Mouse (Mus musculus) embryonic facial prominence, embryonic 15.5 days (tissue): ENCODE measurements at regions not wholly inside any gene's neighbourhood (a gene's known extent, or its start where the extent isn't known, plus 50 kb on each side); places are given as distances from the start of the nearest gene placed in this dataset.

Experiments used
- ATAC-seq: fragments of 200-750 bp; cut with Nextera tagmentation; 2 replicates; pipeline ENCODE4 v1.8.0; 2017; ENCODE audit warnings: low read depth, moderate TSS enrichment; ENCODE audit not compliant: insufficient number of reproducible peaks, low FRiP score, low TSS enrichment
- H3K27ac ChIP-seq: fragments of 300-500 bp; sonication (generic); replicated peaks from 2 replicates; pipeline ENCODE4 v1.5.1; 2015; ENCODE audit warnings: mild to moderate bottlenecking, inconsistent platforms
- H3K27me3 ChIP-seq: fragments of 300-500 bp; sonication (generic); 2 replicates; pipeline ENCODE4 v1.6.1; 2015; ENCODE audit warnings: inconsistent platforms
- H3K36me3 ChIP-seq: fragments of 300-500 bp; sonication (generic); 2 replicates; pipeline ENCODE4 v1.6.1; 2015; ENCODE audit warnings: mild to moderate bottlenecking, inconsistent platforms
- H3K4me1 ChIP-seq: fragments of 300-500 bp; sonication (generic); 2 replicates; pipeline ENCODE4 v1.6.1; 2015; ENCODE audit warnings: inconsistent platforms
- H3K4me2 ChIP-seq: fragments of 300-500 bp; sonication (generic); replicated peaks from 2 replicates; pipeline ENCODE4 v1.6.1; 2015; ENCODE audit warnings: mild to moderate bottlenecking, inconsistent platforms
- H3K4me3 ChIP-seq: fragments of 300-500 bp; sonication (generic); replicated peaks from 2 replicates; pipeline ENCODE4 v1.5.1; 2015; ENCODE audit warnings: mild to moderate bottlenecking, inconsistent platforms
- H3K9ac ChIP-seq: fragments of 300-500 bp; sonication (generic); 2 replicates; pipeline ENCODE4 v1.6.1; 2015; ENCODE audit warnings: inconsistent platforms
- H3K9me3 ChIP-seq: fragments of 300-500 bp; sonication (generic); replicated peaks from 2 replicates; pipeline ENCODE4 v1.6.1; 2016; ENCODE audit warnings: inconsistent platforms
- WGBS: fragments of 180-500 bp; shearing (Covaris S2); methylation state at CpG from one replicate; pipeline ENCODE4 v1.1.7; 2015; 5-methylcytosine and 5-hydroxymethylcytosine counted together

DNA sequence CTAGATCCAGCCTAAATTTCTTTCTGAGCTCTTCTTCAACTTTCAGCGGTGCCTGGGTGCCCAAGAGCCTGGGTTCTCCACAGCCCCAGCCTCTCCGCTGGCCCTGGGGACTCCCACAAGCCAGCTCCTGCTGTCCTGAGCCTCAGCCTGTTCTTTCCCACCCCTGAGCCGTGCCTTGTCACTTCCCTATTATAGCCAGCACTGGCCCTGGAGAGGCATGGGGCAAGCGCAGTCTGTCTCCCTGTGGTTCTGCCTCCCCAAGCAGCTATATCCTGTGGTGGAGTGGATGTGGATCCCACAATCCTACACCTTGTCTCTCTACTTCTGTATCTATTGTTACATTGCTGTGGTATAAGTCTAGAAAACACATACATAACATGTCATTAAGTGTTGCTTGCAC lies 128.6 kb upstream of the Hgf start:
- H3K4me3 ChIP-seq = no peak overlapping the region
- no peaks in the 10 kb centered on the region for H3K27me3 ChIP-seq
- H3K36me3 ChIP-seq = no peaks in the 10 kb centered on the region
- H3K9ac ChIP-seq = no peak overlapping the region
- 77% methylated on average over 4 of the region's 4 CpGs for WGBS
- H3K4me2 ChIP-seq = no peak overlapping the region
- no peak overlapping the region for H3K27ac ChIP-seq
- no peak for ATAC-seq
- no peaks in the 10 kb centered on the region for H3K4me1 ChIP-seq
- H3K9me3 ChIP-seq = no peaks in the 10 kb centered on the region

- Histone ChIP-seq H3K4me1 (no peaks in the 10 kb centered on the region), H3K27me3 (no peaks in the 10 kb centered on the region), H3K9ac (no peak overlapping the region), H3K9me3 (no peaks in the 10 kb centered on the region), H3K36me3 (no peaks in the 10 kb centered on the region), H3K4me3 (no peak overlapping the region), H3K4me2 (no peak overlapping the region), H3K27ac (no peak overlapping the region)
- no peak for ATAC-seq
- 46% methylated on average over 8 of the region's 8 CpGs for WGBS
Observed at GRCm38 (mm10) chr5:16425302-16425701, 128.0 kb upstream of the Hgf start.

DNA sequence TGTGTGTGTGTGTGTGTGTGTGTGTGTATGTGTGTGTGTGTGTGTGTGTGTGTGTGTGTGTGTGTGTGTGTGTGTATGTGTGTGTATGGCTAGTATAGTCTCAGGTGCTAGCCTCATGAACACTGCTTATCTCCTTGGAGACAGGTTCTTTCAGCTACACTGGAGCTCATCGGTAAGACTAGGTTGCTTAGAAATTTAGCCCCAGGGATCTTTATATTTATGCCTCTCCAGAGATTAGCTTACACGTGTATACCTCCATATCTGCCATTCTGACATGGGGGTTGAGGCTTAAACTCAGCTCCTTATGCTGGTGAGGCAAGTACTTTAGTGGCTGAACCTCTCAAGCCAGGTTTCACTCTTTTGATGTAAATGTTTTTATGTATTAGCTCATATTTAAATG lies 127.0 kb upstream of the Hgf start:
- H3K9me3 ChIP-seq = no peaks in the 10 kb centered on the region
- H3K9ac ChIP-seq = no peak overlapping the region
- H3K4me3 ChIP-seq = no peak overlapping the region
- H3K36me3 ChIP-seq = no peaks in the 10 kb centered on the region
- peak; percentile 65; the same call in 1 of the 2 replicates for ATAC-seq
- H3K4me2 ChIP-seq = no peak overlapping the region
- H3K27me3 ChIP-seq = no peaks in the 10 kb centered on the region
- no peak overlapping the region for H3K27ac ChIP-seq
- whole genome bisulfite sequencing = 38% methylated on average over 2 of the region's 2 CpGs
- H3K4me1 ChIP-seq = no peaks in the 10 kb centered on the region

DNA sequence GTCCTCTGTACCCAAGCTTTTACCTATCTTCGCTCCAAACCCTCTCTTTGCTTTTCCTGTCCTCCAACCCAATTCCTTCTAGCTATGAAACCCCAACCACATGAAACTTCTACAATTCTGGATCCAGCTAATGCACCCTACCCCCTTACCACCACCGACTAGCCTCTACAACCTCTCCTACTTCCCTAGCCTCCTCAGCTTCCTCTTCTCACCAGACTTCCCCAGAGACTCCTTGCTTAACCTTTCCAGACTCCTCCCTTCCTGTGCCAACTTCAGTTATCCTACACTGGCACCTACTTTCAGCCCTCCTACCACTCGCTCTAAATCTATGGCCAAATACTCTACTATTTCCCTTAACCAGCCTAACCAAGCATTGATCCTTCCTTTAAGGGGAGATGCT lies 118.7 kb upstream of the Hgf start:
- no peak for ATAC-seq
- H3K27ac ChIP-seq = no peak overlapping the region
- 86% methylated on average over 3 of the region's 3 CpGs for WGBS

DNA sequence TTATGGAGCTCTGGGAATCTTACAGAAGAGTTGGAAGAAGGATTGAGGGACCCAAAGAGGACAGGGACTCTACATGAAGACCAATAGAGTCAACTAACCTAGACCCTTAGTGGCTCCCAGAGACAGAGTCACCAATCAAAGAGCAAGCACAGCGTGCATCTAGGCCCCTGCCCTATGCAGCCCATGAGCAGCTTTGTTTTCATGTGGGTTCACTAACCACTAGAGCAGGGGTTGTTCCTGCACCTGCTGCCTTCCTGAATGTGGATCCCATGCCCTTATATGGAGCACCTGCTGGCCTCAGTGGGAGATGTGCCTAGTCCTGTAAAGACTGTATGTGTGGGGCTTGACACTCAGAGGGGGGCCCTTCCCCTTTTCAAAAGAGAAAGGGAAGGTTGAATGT lies 108.2 kb upstream of the Hgf start:
- H3K36me3 ChIP-seq = no peaks in the 10 kb centered on the region
- H3K9ac ChIP-seq = no peak overlapping the region
- H3K9me3 ChIP-seq = no peaks in the 10 kb centered on the region
- no peak overlapping the region for H3K4me2 ChIP-seq
- H3K4me1 ChIP-seq = no peaks in the 10 kb centered on the region
- no peak for ATAC-seq
- H3K27ac ChIP-seq = no peak overlapping the region
- no peak overlapping the region for H3K4me3 ChIP-seq
- H3K27me3 ChIP-seq = no peaks in the 10 kb centered on the region
- 56% methylated on average over 1 of the region's 1 CpGs for WGBS

More for the DNA sequence above, 118.7 kb upstream of the Hgf start:
- Histone ChIP-seq H3K36me3 (no peaks in the 10 kb centered on the region), H3K9ac (no peak overlapping the region), H3K4me1 (no peaks in the 10 kb centered on the region), H3K9me3 (no peaks in the 10 kb centered on the region), H3K27me3 (no peaks in the 10 kb centered on the region), H3K4me2 (no peak overlapping the region), H3K4me3 (no peak overlapping the region)

- H3K4me1 ChIP-seq = no peaks in the 10 kb centered on the region
- no peak overlapping the region for H3K9ac ChIP-seq
- no peak overlapping the region for H3K4me2 ChIP-seq
- 59% methylated on average over 1 of the region's 1 CpGs for WGBS
- no peaks in the 10 kb centered on the region for H3K27me3 ChIP-seq
- H3K36me3 ChIP-seq = no peaks in the 10 kb centered on the region
- no peaks in the 10 kb centered on the region for H3K9me3 ChIP-seq
- no peak for ATAC-seq
- no peak overlapping the region for H3K4me3 ChIP-seq
- H3K27ac ChIP-seq = no peak overlapping the region
Observed at GRCm38 (mm10) chr5:16446977-16447376, 106.3 kb upstream of the Hgf start.

GRCm38 (mm10) chr5:16461795-16462194 lies 91.5 kb upstream of the Hgf start:
- ATAC-seq = no peak
- H3K4me1 ChIP-seq = no peaks in the 10 kb centered on the region
- no peaks in the 10 kb centered on the region for H3K27me3 ChIP-seq
- no peak overlapping the region for H3K27ac ChIP-seq
- H3K4me2 ChIP-seq = no peak overlapping the region
- WGBS = 70% methylated on average over 2 of the region's 2 CpGs
- H3K9ac ChIP-seq = no peak overlapping the region
- H3K9me3 ChIP-seq = no peaks in the 10 kb centered on the region
- no peaks in the 10 kb centered on the region for H3K36me3 ChIP-seq
- H3K4me3 ChIP-seq = no peak overlapping the region

DNA sequence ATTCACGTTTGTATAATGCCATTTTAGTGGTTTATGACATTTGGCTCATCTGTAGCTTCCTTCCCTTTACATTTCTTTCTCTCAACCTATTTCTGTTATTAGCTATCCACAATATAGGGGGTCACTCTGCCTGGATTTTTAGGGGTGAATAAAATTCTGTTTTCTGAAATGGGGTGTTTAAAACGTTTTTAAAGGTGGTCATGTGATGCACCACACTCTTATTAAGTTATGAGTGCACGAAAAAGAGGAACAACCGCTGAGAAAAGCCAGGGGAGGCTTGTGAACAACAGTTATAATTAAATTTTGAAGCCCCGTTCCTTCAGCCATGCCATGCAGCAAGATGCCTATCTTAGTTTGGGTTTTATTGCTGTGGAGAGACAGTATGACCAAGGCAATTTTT lies 87.0 kb upstream of the Hgf start:
- 53% methylated on average over 5 of the region's 5 CpGs for WGBS
- Histone ChIP-seq H3K9ac (no peak overlapping the region), H3K27ac (no peak overlapping the region), H3K4me3 (no peak overlapping the region), H3K9me3 (no peaks in the 10 kb centered on the region), H3K27me3 (no peaks in the 10 kb centered on the region), H3K4me1 (peaks cover 7% of the 10 kb centered on the region), H3K4me2 (no peak overlapping the region), H3K36me3 (no peaks in the 10 kb centered on the region)
- no peak for ATAC-seq

DNA sequence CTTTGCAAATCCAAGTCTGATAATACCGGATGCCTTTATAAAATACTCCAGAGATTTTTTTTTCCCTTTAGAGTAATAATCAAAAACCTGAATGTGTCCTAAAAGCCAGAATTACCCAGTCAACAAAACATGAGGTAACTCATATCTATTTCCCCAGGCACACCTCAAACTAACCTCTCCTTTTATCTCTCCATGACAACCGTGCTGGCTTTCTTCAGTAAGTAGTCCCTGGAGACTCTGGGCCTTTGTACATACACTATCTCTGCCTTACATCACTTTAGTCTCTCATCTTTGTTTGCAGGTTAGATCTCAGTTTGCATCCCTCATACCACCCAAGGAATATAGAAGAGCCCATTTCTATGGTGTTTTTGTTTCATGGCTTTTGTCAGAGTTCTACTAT lies 84.7 kb upstream of the Hgf start:
- 59% methylated on average over 2 of the region's 2 CpGs for WGBS
- no peaks in the 10 kb centered on the region for H3K27me3 ChIP-seq
- no peak overlapping the region for H3K4me2 ChIP-seq
- no peaks in the 10 kb centered on the region for H3K9me3 ChIP-seq
- H3K9ac ChIP-seq = no peak overlapping the region
- no peak overlapping the region for H3K27ac ChIP-seq
- ATAC-seq = no peak
- H3K4me1 ChIP-seq = peaks cover 7% of the 10 kb centered on the region
- no peaks in the 10 kb centered on the region for H3K36me3 ChIP-seq
- H3K4me3 ChIP-seq = no peak overlapping the region

GRCm38 (mm10) chr5:16469221-16469620 lies 84.1 kb upstream of the Hgf start:
- Histone ChIP-seq H3K9ac (no peak overlapping the region), H3K36me3 (no peaks in the 10 kb centered on the region), H3K4me1 (peaks cover 7% of the 10 kb centered on the region), H3K27ac (no peak overlapping the region), H3K4me3 (no peak overlapping the region), H3K27me3 (no peaks in the 10 kb centered on the region), H3K4me2 (no peak overlapping the region), H3K9me3 (no peaks in the 10 kb centered on the region)
- ATAC-seq = no peak
- 63% methylated on average over 2 of the region's 2 CpGs for WGBS

GRCm38 (mm10) chr5:16469644-16470275 lies 83.5 kb upstream of the Hgf start:
- peak overlapping the region; percentile 28 for H3K4me2 ChIP-seq
- no peaks in the 10 kb centered on the region for H3K27me3 ChIP-seq
- no peak overlapping the region for H3K4me3 ChIP-seq
- no peak overlapping the region for H3K27ac ChIP-seq
- 37% methylated on average over 13 of the region's 13 CpGs for WGBS
- no peak overlapping the region for H3K9ac ChIP-seq
- H3K4me1 ChIP-seq = peaks cover 7% of the 10 kb centered on the region
- no peaks in the 10 kb centered on the region for H3K36me3 ChIP-seq
- no peaks in the 10 kb centered on the region for H3K9me3 ChIP-seq
- no peak for ATAC-seq

- H3K4me2 ChIP-seq = peak overlapping the region; percentile 28
- peaks cover 7% of the 10 kb centered on the region for H3K4me1 ChIP-seq
- no peak for ATAC-seq
- no peak overlapping the region for H3K4me3 ChIP-seq
- H3K36me3 ChIP-seq = no peaks in the 10 kb centered on the region
- no peaks in the 10 kb centered on the region for H3K27me3 ChIP-seq
- H3K9me3 ChIP-seq = no peaks in the 10 kb centered on the region
- 7% methylated on average over 10 of the region's 10 CpGs for WGBS
- H3K27ac ChIP-seq = 0 out of 2 replicates have a peak overlapping the region, but pooled peaks have one; percentile 39
- H3K9ac ChIP-seq = no peak overlapping the region
Observed at GRCm38 (mm10) chr5:16470366-16470982, 82.8 kb upstream of the Hgf start.
